Mouse (Mus musculus): ENCODE measurements around the gene Cry1.

DNA sequence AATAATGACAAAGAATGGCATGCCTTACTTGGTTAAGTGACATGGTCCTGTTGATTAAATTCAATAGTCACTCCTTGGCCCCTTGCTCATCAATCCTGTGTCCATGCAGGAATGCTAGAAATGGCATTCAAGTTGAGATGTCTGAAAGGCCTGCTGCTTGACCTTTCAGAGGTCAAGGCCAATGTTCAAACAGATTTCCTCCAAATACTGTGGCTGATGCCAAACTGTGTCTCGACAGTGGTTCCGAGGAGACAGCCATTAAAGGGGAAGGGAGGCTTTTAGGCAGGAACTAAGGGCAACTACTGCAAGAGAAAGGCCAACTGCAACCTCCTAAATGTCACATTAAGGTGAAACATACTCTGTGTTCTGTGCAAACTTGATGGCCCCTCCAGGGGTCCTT, 20.5 kb upstream of the Cry1 start:
- TF ChIP-seq CTCF (IDR thresholded peaks at IDR 0.05; ENCODE audit: insufficient read depth, low read length) = no peak
- TF ChIP-seq POLR2A (IDR thresholded peaks at IDR 0.05; ENCODE audit: borderline replicate concordance, extremely low read depth, low read depth, low read length) = no peak
